Mouse (Mus musculus) MEL (cell line): Measurements from ENCODE around the gene Thoc5.

Source experiments
- BHLHE40 ChIP-seq: IDR thresholded peaks from 2 replicates; pipeline ENCODE4 v1.6.1; 2012; ENCODE audit warnings: low read depth, mild to moderate bottlenecking, inconsistent platforms, low read length, improper control_type of control experiment, borderline replicate concordance
- CTCF ChIP-seq, 3 experiments: IDR thresholded peaks in 2 of 3; conservative IDR thresholded peaks in 1 of 3; 2 replicates each; pipeline ENCODE4 v1.5.1; 2011 to 2012; ENCODE audit warnings: low read length in 3 of 3, low read depth in 2 of 3, mild to moderate bottlenecking in 2 of 3, improper control_type of control experiment in 1 of 3, inconsistent platforms in 1 of 3, mixed read lengths in 1 of 3, moderate library complexity in 1 of 3; ENCODE audit not compliant: control insufficient read depth in 1 of 3, insufficient read depth in 1 of 3, poor library complexity in 1 of 3, severe bottlenecking in 1 of 3
- E2F4 ChIP-seq: IDR thresholded peaks from 2 replicates; pipeline ENCODE4 v1.6.1; 2011; ENCODE audit warnings: low read depth, low read length, improper control_type of control experiment, borderline replicate concordance
- EP300 ChIP-seq, 2 experiments: IDR thresholded peaks; 2 replicates each; pipeline ENCODE4 v1.6.1; 2011; ENCODE audit warnings: improper control_type of control experiment in 2 of 2, low read length in 2 of 2, low read depth in 1 of 2, mild to moderate bottlenecking in 1 of 2
- ETS1 ChIP-seq: IDR thresholded peaks from 2 replicates; pipeline ENCODE4 v1.6.1; 2012; ENCODE audit warnings: low read depth, mild to moderate bottlenecking, inconsistent platforms, low read length, improper control_type of control experiment, moderate library complexity
- MAFK ChIP-seq: IDR thresholded peaks from 2 replicates; pipeline ENCODE4 v1.6.1; 2011; ENCODE audit warnings: low read depth, mild to moderate bottlenecking, low read length, improper control_type of control experiment, borderline replicate concordance
- MEF2A ChIP-seq: IDR thresholded peaks from 2 replicates; pipeline ENCODE4 v1.6.1; 2014; ENCODE audit warnings: low read depth, mild to moderate bottlenecking, inconsistent platforms, low read length, improper control_type of control experiment; ENCODE audit not compliant: poor library complexity, insufficient replicate concordance, severe bottlenecking; ENCODE audit errors: extremely low read depth
- NRF1 ChIP-seq: IDR thresholded peaks from 2 replicates; pipeline ENCODE4 v1.6.1; 2014; ENCODE audit warnings: low read depth, mild to moderate bottlenecking, inconsistent platforms, low read length, improper control_type of control experiment, moderate library complexity; ENCODE audit not compliant: poor library complexity, insufficient read depth, severe bottlenecking
- POLR2A ChIP-seq, 2 experiments: IDR thresholded peaks; 2 replicates each; pipeline ENCODE4 v1.6.1; 2011 to 2012; ENCODE audit warnings: low read length in 2 of 2, mild to moderate bottlenecking in 2 of 2, control low read depth in 1 of 2, improper control_type of control experiment in 1 of 2, low read depth in 1 of 2, moderate library complexity in 1 of 2; ENCODE audit not compliant: control insufficient read depth in 1 of 2, insufficient read depth in 1 of 2, poor library complexity in 1 of 2
- POLR2AphosphoS5 ChIP-seq: IDR thresholded peaks from 2 replicates; pipeline ENCODE4 v1.6.1; 2012; ENCODE audit warnings: low read depth, borderline replicate concordance, mild to moderate bottlenecking, inconsistent platforms, low read length, moderate library complexity, mixed read lengths
- TAL1 ChIP-seq: IDR thresholded peaks from 2 replicates; pipeline ENCODE4 v1.6.1; 2012; ENCODE audit warnings: mild to moderate bottlenecking, inconsistent platforms, low read length, moderate library complexity, mixed read lengths
- TCF12 ChIP-seq: IDR thresholded peaks from 2 replicates; pipeline ENCODE4 v1.6.1; 2014; ENCODE audit warnings: low read depth, mild to moderate bottlenecking, inconsistent platforms, low read length, improper control_type of control experiment, moderate library complexity
- USF1 ChIP-seq: IDR thresholded peaks from 2 replicates; pipeline ENCODE4 v1.6.1; 2014; ENCODE audit warnings: low read depth, mild to moderate bottlenecking, inconsistent platforms, low read length, improper control_type of control experiment, moderate library complexity

- no peak for TF ChIP-seq POLR2A (IDR thresholded peaks at IDR 0.05; ENCODE audit: control insufficient read depth in 1 of 2, insufficient read depth in 1 of 2, low read depth in 1 of 2, low read length in 2 of 2, poor library complexity in 1 of 2)
- no peak for TF ChIP-seq POLR2AphosphoS5
- TF ChIP-seq CTCF (IDR thresholded peaks at IDR 0.05 in 2 of 3, conservative IDR thresholded peaks at IDR 0.05 in 1 of 3; ENCODE audit: control insufficient read depth in 1 of 3, insufficient read depth in 1 of 3, low read depth in 2 of 3, low read length in 3 of 3, poor library complexity in 1 of 3, severe bottlenecking in 1 of 3), result no peak
- no peak for TF ChIP-seq MAFK
- TF ChIP-seq EP300 (IDR thresholded peaks at IDR 0.05; ENCODE audit: low read depth in 1 of 2, low read length in 2 of 2), result no peak
- TF ChIP-seq TAL1, result no peak
- no peak for TF ChIP-seq USF1
- no peak for TF ChIP-seq E2F4
- TF ChIP-seq NRF1, result no peak
- TF ChIP-seq TCF12, result no peak
- no peak for TF ChIP-seq ETS1
- no peak for TF ChIP-seq BHLHE40
- no peak for TF ChIP-seq MEF2A
Observed at GRCm38 (mm10) chr11:4862730-4863129, 32.4 kb upstream of the Thoc5 start.
